Mouse (Mus musculus) MEL-GATA-1-ER (cell line): ENCODE measurements at regions not wholly inside any gene's neighbourhood (a gene's known extent, or its start where the extent isn't known, plus 50 kb on each side); places are given as distances from the start of the nearest gene placed in this dataset.
A peak's percentile ranks its signal among the peaks of the same experiment; 100 is the strongest.

Source experiments
- DNase-seq: peaks from one replicate; pipeline ENCODE4 v3.0.0-alpha.2; 2012; ENCODE audit warnings: low read depth; ENCODE audit errors: extremely low read depth

- DNase-seq, result no peak
Measured at GRCm38 (mm10) chr13:54285968-54286367, 85.2 kb upstream of the Cplx2 start.

GRCm38 (mm10) chr13:54286616-54287015, 84.5 kb upstream of the Cplx2 start:
- no peak for DNase-seq

GRCm38 (mm10) chr13:54290066-54290465, 81.1 kb upstream of the Cplx2 start:
- no peak for DNase-seq

- DNase-seq, result no peak
Measured at GRCm38 (mm10) chr13:54292394-54292793, 78.8 kb upstream of the Cplx2 start.

- no peak for DNase-seq
Measured at GRCm38 (mm10) chr13:54293006-54293405, 78.1 kb upstream of the Cplx2 start.

- DNase-seq, result no peak
Measured at GRCm38 (mm10) chr13:54295475-54296259, 75.5 kb upstream of the Cplx2 start.

- DNase-seq, result no peak
Measured at GRCm38 (mm10) chr13:54296260-54296555, 74.9 kb upstream of the Cplx2 start.

GRCm38 (mm10) chr13:54298851-54299250, 72.3 kb upstream of the Cplx2 start:
- no peak for DNase-seq

GRCm38 (mm10) chr13:54299295-54299694, 71.9 kb upstream of the Cplx2 start:
- no peak for DNase-seq

- DNase-seq, result no peak
Measured at GRCm38 (mm10) chr13:54301110-54301509, 70.0 kb upstream of the Cplx2 start.

- DNase-seq, result no peak
Measured at GRCm38 (mm10) chr13:54301677-54302076, 69.5 kb upstream of the Cplx2 start.

- DNase-seq, result no peak
Measured at GRCm38 (mm10) chr13:54302351-54303070, 68.6 kb upstream of the Cplx2 start.

GRCm38 (mm10) chr13:54303071-54303924, 67.9 kb upstream of the Cplx2 start:
- DNase-seq, result peak; percentile 71

- no peak for DNase-seq
Measured at GRCm38 (mm10) chr13:54304251-54304650, 66.9 kb upstream of the Cplx2 start.

- no peak for DNase-seq
Measured at GRCm38 (mm10) chr13:54308591-54308990, 62.6 kb upstream of the Cplx2 start.

- DNase-seq, result no peak
Measured at GRCm38 (mm10) chr13:54309354-54309753, 61.8 kb upstream of the Cplx2 start.

- DNase-seq, result no peak
Measured at GRCm38 (mm10) chr13:54310144-54310543, 61.0 kb upstream of the Cplx2 start.

- DNase-seq, result peak; percentile 77
Measured at GRCm38 (mm10) chr13:54311327-54312026, 59.7 kb upstream of the Cplx2 start.

- no peak for DNase-seq
Measured at GRCm38 (mm10) chr13:54312405-54313185, 58.6 kb upstream of the Cplx2 start.

- no peak for DNase-seq
Measured at GRCm38 (mm10) chr13:54315333-54315732, 55.8 kb upstream of the Cplx2 start.

GRCm38 (mm10) chr13:54316907-54317306, 54.2 kb upstream of the Cplx2 start:
- no peak for DNase-seq
